Mouse (Mus musculus) erythroblast, embryonic 14.5 days (primary cell): ENCODE data around the gene Spdef. TPM values are rescaled to one million over a fixed set of nuclear protein-coding genes. Genes with fewer than 3 reads are reported as not detected.

ENCODE experiments used
- H3K27me3 ChIP-seq: 2 replicates; pipeline ENCODE4 v1.6.1; 2012; ENCODE audit warnings: inconsistent platforms; ENCODE audit not compliant: control insufficient read depth
- H3K36me3 ChIP-seq: 2 replicates; pipeline ENCODE4 v1.6.1; 2012; ENCODE audit warnings: mild to moderate bottlenecking, inconsistent platforms; ENCODE audit not compliant: control insufficient read depth
- H3K4me1 ChIP-seq: 2 replicates; pipeline ENCODE4 v1.6.1; 2012; ENCODE audit warnings: inconsistent platforms; ENCODE audit not compliant: control insufficient read depth
- H3K4me3 ChIP-seq: replicated peaks from 2 replicates; pipeline ENCODE3; 2012; ENCODE audit warnings: moderate library complexity, mild to moderate bottlenecking, inconsistent platforms
- H3K9me3 ChIP-seq: 2 replicates; pipeline ENCODE4 v1.6.1; 2012; ENCODE audit warnings: low read length, inconsistent platforms, mixed read lengths; ENCODE audit not compliant: control insufficient read depth
- GATA1 ChIP-seq: IDR thresholded peaks from 2 replicates; pipeline ENCODE4 v1.6.1; 2012; ENCODE audit warnings: low read length, inconsistent platforms, mixed read lengths
- TAL1 ChIP-seq: IDR thresholded peaks from 3 replicates; pipeline ENCODE4 v1.6.1; 2012; ENCODE audit warnings: low read length, inconsistent platforms, mixed read lengths
- polyA plus RNA-seq: library from polyadenylated mRNA; stranded (reverse); fragments of >175 nt; gene quantifications from 2 replicates; pipeline ENCODE4 v1.2.3, GENCODE M21; 2012

Spdef gene
- polyA plus RNA-seq, 1 experiment: not detected

GRCm38 (mm10) chr17:27734344-27735073 lies 5.8 kb upstream of the Spdef start:
- Histone ChIP-seq H3K4me3 (no peak overlapping the region), H3K9me3 (no peaks in the 10 kb centered on the region), H3K27me3 (no peaks in the 10 kb centered on the region), H3K36me3 (no peaks in the 10 kb centered on the region), H3K4me1 (peaks cover 14% of the 10 kb centered on the region)
- no peak for TF ChIP-seq GATA1
- no peak for TF ChIP-seq TAL1

GRCm38 (mm10) chr17:27732694-27733093 lies 3.9 kb upstream of the Spdef start:
- Histone ChIP-seq H3K9me3 (no peaks in the 10 kb centered on the region), H3K36me3 (no peaks in the 10 kb centered on the region), H3K4me1 (peaks cover 14% of the 10 kb centered on the region), H3K4me3 (no peak overlapping the region), H3K27me3 (no peaks in the 10 kb centered on the region)
- TF ChIP-seq GATA1 (no peak), TAL1 (no peak)

GRCm38 (mm10) chr17:27732152-27732551 lies 3.4 kb upstream of the Spdef start:
- H3K27me3 ChIP-seq: no peaks in the 10 kb centered on the region
- H3K36me3 ChIP-seq: no peaks in the 10 kb centered on the region
- no peak overlapping the region for H3K4me3 ChIP-seq
- H3K4me1 ChIP-seq: peaks cover 14% of the 10 kb centered on the region
- no peaks in the 10 kb centered on the region for H3K9me3 ChIP-seq
- TF ChIP-seq GATA1 (no peak), TAL1 (no peak)

- H3K36me3 ChIP-seq: no peaks in the 10 kb centered on the region
- H3K4me3 ChIP-seq: no peak overlapping the region
- TF ChIP-seq TAL1 (no peak), GATA1 (no peak)
- H3K9me3 ChIP-seq: no peaks in the 10 kb centered on the region
- H3K27me3 ChIP-seq: peaks cover 19% of the 10 kb centered on the region
- no peaks in the 10 kb centered on the region for H3K4me1 ChIP-seq
Measured at GRCm38 (mm10) chr17:27726527-27726926, 2.2 kb downstream of the Spdef start.

- TF ChIP-seq GATA1: no peak
- no peak for TF ChIP-seq TAL1
- Histone ChIP-seq H3K27me3 (peaks cover 19% of the 10 kb centered on the region), H3K9me3 (no peaks in the 10 kb centered on the region), H3K36me3 (no peaks in the 10 kb centered on the region), H3K4me3 (no peak overlapping the region), H3K4me1 (no peaks in the 10 kb centered on the region)
Measured at GRCm38 (mm10) chr17:27725412-27725811, 3.3 kb downstream of the Spdef start.

GRCm38 (mm10) chr17:27725011-27725410 lies 3.7 kb downstream of the Spdef start:
- Histone ChIP-seq H3K27me3 (peaks cover 19% of the 10 kb centered on the region), H3K4me1 (no peaks in the 10 kb centered on the region), H3K4me3 (no peak overlapping the region), H3K36me3 (no peaks in the 10 kb centered on the region), H3K9me3 (no peaks in the 10 kb centered on the region)
- TF ChIP-seq GATA1 (no peak), TAL1 (no peak)

GRCm38 (mm10) chr17:27724327-27724726 lies 4.4 kb downstream of the Spdef start:
- Histone ChIP-seq H3K9me3 (no peaks in the 10 kb centered on the region), H3K27me3 (peaks cover 19% of the 10 kb centered on the region), H3K4me1 (no peaks in the 10 kb centered on the region), H3K4me3 (no peak overlapping the region), H3K36me3 (no peaks in the 10 kb centered on the region)
- TF ChIP-seq TAL1 (no peak), GATA1 (no peak)

- no peaks in the 10 kb centered on the region for H3K36me3 ChIP-seq
- H3K9me3 ChIP-seq: no peaks in the 10 kb centered on the region
- TF ChIP-seq TAL1 (no peak), GATA1 (no peak)
- peaks cover 7% of the 10 kb centered on the region for H3K4me1 ChIP-seq
- peaks cover 26% of the 10 kb centered on the region for H3K27me3 ChIP-seq
- no peak overlapping the region for H3K4me3 ChIP-seq
Measured at GRCm38 (mm10) chr17:27721125-27721664, 7.6 kb downstream of the Spdef start.

GRCm38 (mm10) chr17:27720326-27720725 lies 8.4 kb downstream of the Spdef start:
- Histone ChIP-seq H3K4me3 (no peak overlapping the region), H3K9me3 (no peaks in the 10 kb centered on the region), H3K27me3 (peaks cover 17% of the 10 kb centered on the region), H3K36me3 (no peaks in the 10 kb centered on the region), H3K4me1 (peaks cover 7% of the 10 kb centered on the region)
- no peak for TF ChIP-seq GATA1
- no peak for TF ChIP-seq TAL1

GRCm38 (mm10) chr17:27719663-27720062 lies 9.1 kb downstream of the Spdef start:
- H3K27me3 ChIP-seq: peaks cover 13% of the 10 kb centered on the region
- TF ChIP-seq TAL1 (no peak), GATA1 (no peak)
- H3K9me3 ChIP-seq: no peaks in the 10 kb centered on the region
- no peaks in the 10 kb centered on the region for H3K36me3 ChIP-seq
- peaks cover 7% of the 10 kb centered on the region for H3K4me1 ChIP-seq
- H3K4me3 ChIP-seq: no peak overlapping the region
